Mouse (Mus musculus) 3134 (cell line): ENCODE measurements around the gene Oxsr1.

ENCODE experiments used
- DNase-seq: peaks from one replicate; pipeline ENCODE4 v3.0.0-alpha.2; 2011; ENCODE audit warnings: low spot score; ENCODE audit not compliant: insufficient read length; ENCODE audit errors: extremely low read depth

Gene Oxsr1

GRCm38 (mm10) chr9:119339106-119339505 lies 16.9 kb upstream of the Oxsr1 start:
- DNase-seq = no peak

DNA sequence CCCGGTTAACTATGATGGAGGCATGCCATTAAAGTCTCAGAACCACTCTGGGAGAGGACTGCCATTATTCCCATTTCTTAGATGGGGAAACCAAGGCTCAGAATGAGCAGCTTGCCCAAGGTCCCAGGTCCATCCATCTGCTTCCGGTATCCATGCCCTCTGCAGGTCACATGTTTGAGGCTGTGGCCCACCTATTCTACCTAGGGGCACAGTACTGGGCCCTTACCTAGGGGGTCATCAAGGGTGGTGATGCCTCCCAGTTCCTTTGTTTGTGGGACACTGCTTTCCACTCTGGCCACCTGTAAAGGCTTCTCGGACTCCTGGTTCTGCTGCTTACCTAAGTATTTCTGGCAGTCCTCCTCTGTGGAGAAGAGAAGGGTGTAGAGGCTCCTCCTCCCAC lies 16.1 kb upstream of the Oxsr1 start:
- no peak for DNase-seq

- no peak for DNase-seq
These were observed 15.6 kb upstream of the Oxsr1 start for GRCm38 (mm10) chr9:119337842-119338241.

DNA sequence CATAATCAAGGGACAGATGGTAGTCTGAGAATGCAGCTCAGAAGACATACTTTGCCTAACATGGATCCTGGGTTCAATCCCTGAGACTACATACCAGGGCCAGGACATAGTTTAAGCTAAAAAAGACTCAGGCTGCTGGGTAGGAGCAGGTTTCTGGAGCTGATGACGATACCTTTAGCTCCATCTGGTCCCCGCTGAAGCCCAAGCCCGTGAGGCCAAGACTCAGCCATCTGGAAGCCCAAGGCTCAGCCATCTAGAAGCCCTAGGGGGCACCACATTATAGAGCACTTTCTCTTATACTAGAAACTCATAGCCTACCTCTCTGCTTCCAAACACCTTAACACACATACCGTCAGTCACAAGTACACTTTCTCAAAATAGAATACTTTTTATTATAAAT lies 13.3 kb upstream of the Oxsr1 start:
- DNase-seq = no peak

DNA sequence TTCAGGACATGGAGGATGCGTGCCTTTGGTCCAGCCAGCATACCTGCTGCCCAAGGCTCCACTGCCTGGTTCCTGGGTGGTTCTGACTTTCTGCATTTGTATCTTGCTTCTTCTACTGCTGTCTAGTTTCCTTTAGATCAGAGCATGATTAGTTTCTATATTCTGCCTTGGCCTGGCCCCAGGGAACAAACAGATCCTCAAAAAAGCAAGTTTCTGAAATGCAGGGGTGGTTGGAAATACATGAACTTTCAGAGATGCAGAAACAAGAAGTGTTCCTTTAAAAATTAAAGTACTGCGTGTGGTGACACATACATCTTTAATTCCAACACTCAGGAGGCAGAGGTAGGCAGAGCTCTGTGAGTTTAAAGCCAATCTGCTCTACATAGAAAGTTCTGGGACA lies 12.6 kb upstream of the Oxsr1 start:
- DNase-seq = no peak

GRCm38 (mm10) chr9:119334324-119334723 lies 12.1 kb upstream of the Oxsr1 start:
- peak; percentile 70 for DNase-seq

GRCm38 (mm10) chr9:119330186-119330963 lies 8.1 kb upstream of the Oxsr1 start:
- peak; percentile 26 for DNase-seq

DNA sequence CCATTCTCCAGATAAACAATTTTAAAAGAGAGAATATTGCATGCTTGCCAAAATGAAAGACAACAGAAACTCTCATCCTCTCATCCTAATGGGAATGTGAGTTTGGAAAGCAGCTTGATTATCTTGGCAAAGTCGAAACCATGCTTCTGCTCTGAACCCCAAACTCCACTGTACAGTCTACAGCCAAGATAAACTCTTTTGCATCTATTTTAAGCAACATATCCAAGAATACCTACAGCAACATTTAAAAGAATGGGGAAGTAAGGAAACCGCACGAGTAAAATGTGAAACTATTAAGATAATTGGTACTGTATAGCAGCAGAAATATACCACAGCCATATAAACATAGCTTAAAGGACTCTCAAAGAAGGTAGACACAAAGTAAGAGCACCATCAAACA lies 6.3 kb upstream of the Oxsr1 start:
- no peak for DNase-seq

DNA sequence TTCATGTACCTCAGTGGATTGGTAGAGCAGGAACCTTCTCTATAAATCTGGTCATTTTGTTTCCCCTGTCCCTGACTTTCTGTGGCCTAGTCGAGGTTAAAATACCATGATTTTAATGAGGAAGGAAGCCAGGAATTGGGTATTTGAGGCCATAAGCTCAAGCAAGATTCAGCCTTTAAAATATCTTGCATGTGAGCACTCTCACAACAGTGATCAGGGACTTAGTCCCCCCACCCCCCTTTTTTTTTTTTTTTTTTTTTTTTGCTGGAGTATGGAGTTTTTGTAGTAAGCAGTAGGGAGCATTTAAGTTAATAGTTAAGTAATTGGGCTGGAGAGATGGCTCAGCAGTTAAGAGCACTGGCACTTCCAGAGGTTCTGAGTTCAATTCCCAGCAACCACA lies 1.9 kb upstream of the Oxsr1 start:
- DNase-seq = no peak

DNA sequence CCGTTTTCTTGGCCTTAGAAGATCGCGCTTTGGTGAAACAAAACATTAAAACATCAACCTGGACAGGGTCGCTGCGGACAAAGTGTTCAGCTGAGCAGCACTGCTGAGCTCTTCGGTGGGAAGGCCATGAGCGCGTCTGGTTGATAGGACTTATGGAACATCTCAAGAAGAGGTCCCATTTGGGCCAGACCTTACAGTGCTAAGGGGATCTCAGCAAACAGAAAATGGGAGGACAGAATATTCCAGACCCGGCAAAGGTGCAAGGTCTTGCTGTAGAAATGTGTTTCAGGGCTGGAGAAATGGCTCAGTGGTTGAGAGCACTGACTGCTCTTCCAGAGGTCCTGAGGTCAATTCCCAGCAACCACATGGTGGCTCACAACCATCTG lies 1.0 kb upstream of the Oxsr1 start:
- no peak for DNase-seq

- DNase-seq = peak; percentile 59
These were observed 616 bp downstream of the Oxsr1 start for GRCm38 (mm10) chr9:119321392-119322229.

DNA sequence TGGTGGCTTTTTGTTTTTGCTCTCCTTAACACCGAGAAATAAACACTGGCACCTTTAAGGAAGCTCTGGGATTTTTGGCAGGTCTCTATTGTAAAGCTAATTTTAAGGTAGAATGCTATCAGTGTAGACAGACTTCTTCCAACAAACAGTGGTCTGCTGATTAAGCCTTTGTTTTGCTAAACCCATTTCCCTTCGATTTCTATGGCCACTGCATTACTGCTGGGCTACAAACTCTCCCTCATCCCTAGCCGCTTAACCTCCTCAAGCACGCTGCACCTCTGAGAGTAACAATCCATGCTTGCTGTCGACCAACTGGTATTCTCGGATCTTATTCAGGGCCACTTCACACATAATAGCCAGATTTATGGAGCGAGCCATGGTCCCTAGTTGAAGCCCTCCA lies 1.3 kb downstream of the Oxsr1 start:
- no peak for DNase-seq

GRCm38 (mm10) chr9:119320446-119320845 lies 1.8 kb downstream of the Oxsr1 start:
- DNase-seq = no peak

- no peak for DNase-seq
These were observed 3.3 kb downstream of the Oxsr1 start for GRCm38 (mm10) chr9:119318891-119319290.

DNA sequence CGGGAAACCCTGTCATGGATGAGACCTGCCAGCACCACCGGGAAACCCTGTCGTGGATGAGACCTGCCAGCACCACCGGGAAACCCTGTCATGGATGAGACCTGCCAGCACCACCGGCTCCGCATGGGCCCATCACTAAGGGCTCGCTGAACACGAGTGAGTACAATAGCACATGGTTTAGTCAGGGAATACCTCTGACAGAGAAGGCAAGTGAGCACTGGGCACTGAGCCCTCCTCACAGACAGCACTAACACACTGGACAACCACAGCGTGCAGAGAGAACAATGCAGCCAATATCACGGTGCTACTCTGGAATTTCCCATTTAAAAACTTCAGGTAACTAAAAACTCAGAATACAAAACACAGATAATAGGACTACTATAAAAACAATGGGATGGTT lies 9.1 kb downstream of the Oxsr1 start:
- DNase-seq = no peak

DNA sequence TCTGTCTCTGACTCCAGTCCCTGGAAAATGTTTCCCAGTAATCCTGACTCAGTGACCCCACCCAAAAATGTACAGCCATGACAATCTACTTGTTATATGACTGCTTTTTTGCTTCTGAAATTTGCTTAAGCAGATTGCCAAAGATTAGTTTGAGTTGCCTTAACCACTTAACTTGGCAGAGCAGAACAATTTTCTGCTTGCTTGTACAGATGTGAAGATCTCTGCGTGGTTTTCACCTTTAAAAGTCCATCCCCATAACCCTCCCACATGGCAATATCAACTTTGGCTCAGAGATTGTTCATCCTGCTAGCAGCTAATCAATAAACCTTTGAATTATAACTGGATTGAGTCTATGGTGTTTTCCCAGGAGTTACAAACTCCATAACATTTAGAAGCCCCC lies 13.2 kb downstream of the Oxsr1 start:
- DNase-seq = no peak

- no peak for DNase-seq
These were observed 16.4 kb downstream of the Oxsr1 start for GRCm38 (mm10) chr9:119305863-119306262.

GRCm38 (mm10) chr9:119298563-119298962 lies 23.7 kb downstream of the Oxsr1 start:
- no peak for DNase-seq

- no peak for DNase-seq
These were observed 24.5 kb downstream of the Oxsr1 start for GRCm38 (mm10) chr9:119297696-119298095.

GRCm38 (mm10) chr9:119290791-119291190 lies 31.4 kb downstream of the Oxsr1 start:
- no peak for DNase-seq

DNA sequence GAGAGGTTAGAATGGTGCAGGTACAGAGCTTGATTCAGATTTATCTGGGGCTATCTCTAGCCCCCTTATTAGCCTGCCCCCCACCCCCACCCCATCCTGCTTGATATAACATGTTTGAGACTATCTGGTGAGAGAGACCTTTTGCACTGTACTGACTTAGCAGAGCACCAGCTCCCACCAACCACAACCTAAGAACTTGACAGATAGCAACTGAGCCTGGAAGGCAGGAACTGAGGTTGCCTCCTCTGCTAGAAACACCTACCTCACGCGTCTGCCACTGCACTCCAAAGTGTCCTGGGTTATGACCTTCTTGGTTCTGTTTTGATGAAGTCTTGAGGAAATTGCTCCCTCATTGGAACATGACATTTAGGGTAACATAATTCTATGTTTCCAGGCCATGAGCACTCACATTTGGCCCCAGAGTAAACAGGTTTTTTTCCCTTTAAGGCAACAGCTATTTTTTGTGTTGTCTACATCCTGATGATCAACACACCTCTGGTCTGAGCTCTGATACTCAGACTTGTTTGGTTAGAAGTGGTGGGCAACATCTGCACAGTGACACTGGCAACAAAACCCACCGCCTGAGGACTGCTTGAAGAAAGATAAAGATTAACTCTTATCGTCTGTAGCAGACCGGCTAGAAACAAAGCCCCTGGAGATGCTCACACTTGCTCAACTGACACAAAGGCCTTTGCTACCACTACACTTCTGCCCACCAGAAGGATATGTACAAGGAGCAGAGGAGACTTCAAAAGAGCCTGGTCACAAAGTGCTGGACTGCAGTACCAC lies 41.1 kb downstream of the Oxsr1 start:
- DNase-seq = no peak
